Mouse (Mus musculus) c-Kit-positive CD71-negative TER-119-negative erythroid progenitor cells, embryonic 14.5 days (primary cell): ENCODE data around the gene Olfr491.

Experiments used
- DNase-seq: peaks from one replicate; pipeline ENCODE4 v3.0.0-alpha.2; 2013; ENCODE audit warnings: low read depth

The Olfr491 gene

DNA sequence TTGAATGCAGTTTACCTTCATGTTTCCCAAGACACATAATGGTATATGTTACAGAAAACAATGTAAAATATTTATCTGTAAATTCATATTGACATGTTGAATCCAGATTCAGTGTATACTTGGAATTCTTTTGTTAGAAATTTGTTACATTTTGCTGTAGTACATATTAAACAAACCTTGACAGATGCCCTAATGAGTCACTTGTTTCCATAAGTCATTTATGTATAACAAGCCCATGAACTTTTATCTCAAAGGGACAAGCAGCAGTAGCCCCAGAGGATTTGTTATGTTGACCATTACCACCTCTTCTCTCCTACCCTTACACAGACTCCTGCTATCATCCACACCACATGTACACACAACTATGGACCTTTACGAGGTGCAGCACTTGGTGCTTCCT is at the start of gene Olfr491:
Olfr491 (plus strand) TSS at position 301 of the 400 bp plus-strand sequence.
- DNase-seq = no peak

DNA sequence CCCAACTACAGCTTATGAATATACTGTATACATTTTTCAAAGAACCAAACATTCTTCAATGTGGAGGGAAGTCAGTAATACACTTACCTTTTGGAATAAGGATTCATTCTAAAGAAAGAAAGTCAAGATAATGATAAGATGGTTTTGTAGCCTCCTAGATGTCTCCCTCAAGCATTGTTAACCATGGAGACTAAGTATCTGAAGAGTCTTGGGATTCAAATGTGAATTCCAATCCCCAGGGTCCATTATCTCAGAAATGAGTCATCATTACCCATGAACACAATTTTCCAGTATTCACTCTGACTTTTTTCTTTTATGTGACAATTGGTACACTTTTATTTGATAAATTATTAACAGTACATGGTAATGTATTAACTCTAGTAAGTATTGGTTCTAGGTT is 24.4 kb upstream of the Olfr491 start, which contains the start of gene Olfr490:
Olfr490 (minus strand) TSS at position 101 of the 400 bp plus-strand sequence.
- no peak for DNase-seq

DNA sequence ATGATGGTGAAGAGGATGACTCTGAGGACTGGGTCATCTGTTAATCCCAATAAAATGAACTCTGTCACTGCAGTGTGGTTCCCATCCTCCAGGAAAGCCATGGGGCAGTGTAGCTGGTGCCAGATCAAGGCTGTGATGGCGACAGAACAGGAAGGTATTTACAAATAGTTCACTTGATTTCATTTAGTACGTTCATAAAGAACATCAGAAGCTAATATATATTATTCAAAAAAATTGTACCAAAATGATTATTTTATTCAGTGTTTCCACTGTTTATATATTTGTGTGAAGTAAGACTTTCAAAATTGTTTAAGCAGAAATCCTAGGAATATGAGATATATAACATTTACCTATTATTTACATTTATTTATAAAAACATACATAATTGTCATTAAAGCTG is 10.3 kb downstream of the Olfr491 start, which contains the start of gene Olfr492:
Olfr492 (minus strand) TSS at position 101 of the 400 bp plus-strand sequence.
- no peak for DNase-seq

DNA sequence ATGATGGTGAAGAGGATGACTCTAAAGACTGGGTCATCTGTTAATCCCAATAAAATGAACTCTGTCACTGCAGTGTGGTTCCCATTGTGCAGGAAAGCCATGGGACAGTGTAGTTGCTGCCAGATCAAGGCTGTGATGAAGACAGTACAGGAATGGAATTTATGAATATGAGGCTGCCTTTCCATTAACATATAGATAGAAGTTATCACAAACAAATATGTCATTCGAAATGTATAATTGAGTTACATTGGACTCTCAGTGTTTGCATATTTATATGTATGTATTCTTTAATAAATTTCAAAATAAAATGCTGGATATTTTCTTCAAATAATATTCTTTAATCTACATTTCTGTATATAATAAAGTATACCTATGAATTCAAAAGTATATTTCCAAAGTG is 33.6 kb downstream of the Olfr491 start, which contains the start of gene Olfr493:
Olfr493 (minus strand) TSS at position 101 of the 400 bp plus-strand sequence.
- DNase-seq = no peak

DNA sequence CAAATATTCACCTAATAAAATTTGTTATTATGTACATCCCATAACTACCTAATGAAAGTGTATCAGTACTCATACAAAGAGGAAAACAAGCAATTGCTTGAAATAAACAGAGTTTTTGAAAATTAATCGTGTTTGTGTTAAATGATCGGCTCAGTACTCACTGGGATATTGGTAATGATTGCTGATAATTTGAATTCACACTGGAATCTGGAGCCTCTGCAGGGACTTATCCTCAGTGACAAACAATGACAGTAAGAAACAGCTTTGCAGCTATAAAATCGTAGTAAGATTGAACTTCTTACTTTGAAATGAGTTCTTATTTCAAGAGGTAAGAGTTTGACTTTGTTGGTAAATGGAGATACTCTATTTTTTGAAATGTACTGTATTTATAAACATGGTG is 51.8 kb downstream of the Olfr491 start, which contains the start of gene Olfr494:
Olfr494 (plus strand) TSS at position 301 of the 400 bp plus-strand sequence.
- no peak for DNase-seq
